Mouse (Mus musculus): Measurements from ENCODE around the gene Manbal. TPM values are rescaled to one million over a fixed set of nuclear protein-coding genes. Genes with fewer than 3 reads are reported as not detected.

The Manbal gene
- total and polyA plus RNA-seq, 3 experiments = 19.6 to 55.2 (median 20.6) TPM

DNA sequence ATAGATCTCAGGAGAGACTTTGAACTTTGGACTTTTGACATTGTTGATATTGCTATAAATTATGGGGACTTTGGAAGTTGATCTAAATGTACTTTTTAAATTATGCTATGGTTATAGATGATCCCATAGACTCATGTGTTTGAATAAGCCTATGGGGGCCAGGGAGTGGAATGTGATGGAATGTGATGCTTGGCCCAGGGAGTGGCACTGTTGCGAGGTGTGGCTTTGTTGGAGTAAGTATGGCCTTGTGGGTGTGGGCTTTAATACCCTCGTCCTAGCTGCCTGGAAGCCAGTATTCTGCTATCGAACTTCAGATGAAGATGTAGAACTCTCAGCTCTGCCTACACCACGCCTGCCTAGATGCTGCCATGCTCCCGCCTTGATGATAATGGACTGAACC lies 7.4 kb upstream of the Manbal start:
- peaks cover 16% of the 10 kb centered on the region for H3K4me1 ChIP-seq (ENCODE audit: insufficient read depth, low read depth, low read length)
- no peaks in the 10 kb centered on the region for H3K36me3 ChIP-seq (replicated peaks)
- H3K4me3 ChIP-seq (ENCODE audit: low read depth, low read length) = no peak overlapping the region
- H3K27me3 ChIP-seq (ENCODE audit: insufficient read depth, low read length) = peaks cover 21% of the 10 kb centered on the region
- DNase-seq (ENCODE audit: low spot score) = no peak
- H3K9me3 ChIP-seq (replicated peaks) = peaks cover 5% of the 10 kb centered on the region
- no peak for ATAC-seq (ENCODE audit: extremely low read depth, insufficient number of reproducible peaks, low FRiP score, poor library complexity, severe bottlenecking)
- TF ChIP-seq TAL1 (conservative IDR thresholded peaks at IDR 0.05; ENCODE audit: low read depth, low read length) = no peak
- no peak for TF ChIP-seq CTCF (IDR thresholded peaks at IDR 0.05; ENCODE audit: low read depth, low read length)
- TF ChIP-seq GATA2 (IDR thresholded peaks at IDR 0.05; ENCODE audit: borderline replicate concordance, low read depth, low read length) = no peak
- no peak for TF ChIP-seq GATA1 (IDR thresholded peaks at IDR 0.05; ENCODE audit: borderline replicate concordance, low read length)
- no peak for TF ChIP-seq POLR2AphosphoS5 (IDR thresholded peaks at IDR 0.05; ENCODE audit: insufficient replicate concordance, low read depth, low read length)

DNA sequence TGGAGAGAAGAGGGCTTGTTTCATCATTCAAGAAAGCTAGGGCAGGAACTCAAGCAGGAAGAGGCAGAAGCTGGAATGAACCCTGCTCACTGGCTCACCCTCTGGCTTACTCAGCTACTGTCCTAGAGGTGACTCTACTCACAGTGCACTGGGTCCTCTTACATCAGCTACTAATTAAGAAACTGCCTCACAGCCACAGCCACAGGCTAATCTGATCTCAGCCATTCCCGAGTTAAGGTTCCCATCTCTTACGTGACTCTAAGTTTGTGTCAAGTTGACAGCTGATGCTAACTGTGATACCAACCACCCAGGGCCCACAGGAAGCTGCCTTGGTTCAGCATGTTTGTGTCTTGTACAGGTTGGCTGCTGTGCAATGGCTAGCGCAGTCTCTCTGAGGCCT lies 4.4 kb upstream of the Manbal start:
- Histone ChIP-seq H3K36me3 (replicated peaks) (no peaks in the 10 kb centered on the region), H3K9me3 (replicated peaks) (no peaks in the 10 kb centered on the region), H3K4me3 (ENCODE audit: low read depth, low read length) (no peak overlapping the region), H3K4me1 (ENCODE audit: insufficient read depth, low read depth, low read length) (peaks cover 23% of the 10 kb centered on the region), H3K27me3 (ENCODE audit: insufficient read depth, low read length) (peaks cover 21% of the 10 kb centered on the region)
- TF ChIP-seq CTCF (IDR thresholded peaks at IDR 0.05; ENCODE audit: low read depth, low read length) (no peak), POLR2AphosphoS5 (IDR thresholded peaks at IDR 0.05; ENCODE audit: insufficient replicate concordance, low read depth, low read length) (no peak), GATA1 (IDR thresholded peaks at IDR 0.05; ENCODE audit: borderline replicate concordance, low read length) (no peak), GATA2 (IDR thresholded peaks at IDR 0.05; ENCODE audit: borderline replicate concordance, low read depth, low read length) (no peak), TAL1 (conservative IDR thresholded peaks at IDR 0.05; ENCODE audit: low read depth, low read length) (no peak)
- DNase-seq (ENCODE audit: low spot score) (no peak), ATAC-seq (ENCODE audit: extremely low read depth, insufficient number of reproducible peaks, low FRiP score, poor library complexity, severe bottlenecking) (no peak)

DNA sequence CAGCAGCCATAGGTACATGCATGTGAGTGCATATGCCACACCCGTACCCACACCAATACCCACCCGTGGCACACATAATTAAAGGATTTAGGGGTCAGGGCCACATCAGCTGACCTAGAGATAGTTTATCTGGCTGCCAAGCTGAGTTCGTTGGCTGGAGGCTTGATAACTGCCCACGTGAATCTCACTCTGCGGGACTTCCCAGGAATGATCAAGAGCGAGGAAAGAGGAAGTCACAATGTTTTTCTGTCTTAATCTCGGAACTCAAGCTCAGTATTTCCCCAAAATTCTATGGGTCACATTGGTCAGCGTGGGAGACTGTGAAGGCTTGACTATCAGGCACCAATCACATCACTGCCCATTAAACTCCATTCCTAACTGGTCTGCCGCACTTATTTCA lies 632 bp upstream of the Manbal start:
- H3K36me3 ChIP-seq (replicated peaks) = peaks cover 30% of the 10 kb centered on the region
- H3K27me3 ChIP-seq (ENCODE audit: insufficient read depth, low read length) = peaks cover 16% of the 10 kb centered on the region
- TF ChIP-seq POLR2AphosphoS5 (IDR thresholded peaks at IDR 0.05; ENCODE audit: insufficient replicate concordance, low read depth, low read length) (no peak), CTCF (IDR thresholded peaks at IDR 0.05; ENCODE audit: low read depth, low read length) (no peak), TAL1 (conservative IDR thresholded peaks at IDR 0.05; ENCODE audit: low read depth, low read length) (no peak), GATA2 (IDR thresholded peaks at IDR 0.05; ENCODE audit: borderline replicate concordance, low read depth, low read length) (no peak), GATA1 (IDR thresholded peaks at IDR 0.05; ENCODE audit: borderline replicate concordance, low read length) (no peak)
- DNase-seq (ENCODE audit: low spot score) (peak; percentile 36), ATAC-seq (ENCODE audit: extremely low read depth, insufficient number of reproducible peaks, low FRiP score, poor library complexity, severe bottlenecking) (peak; percentile 36; the same call in 1 of the 2 replicates)
- H3K4me1 ChIP-seq (ENCODE audit: insufficient read depth, low read depth, low read length) = peaks cover 36% of the 10 kb centered on the region
- H3K4me3 ChIP-seq (ENCODE audit: low read depth, low read length) = peak overlapping the region; percentile 90
- H3K9me3 ChIP-seq (replicated peaks) = no peaks in the 10 kb centered on the region

- Histone ChIP-seq H3K4me1 (ENCODE audit: insufficient read depth, low read depth, low read length) (peaks cover 27% of the 10 kb centered on the region), H3K9me3 (replicated peaks) (no peaks in the 10 kb centered on the region), H3K36me3 (replicated peaks) (peaks cover 43% of the 10 kb centered on the region), H3K4me3 (ENCODE audit: low read depth, low read length) (peak overlapping the region; percentile 90), H3K27me3 (ENCODE audit: insufficient read depth, low read length) (peaks cover 9% of the 10 kb centered on the region)
- ATAC-seq (ENCODE audit: extremely low read depth, insufficient number of reproducible peaks, low FRiP score, poor library complexity, severe bottlenecking) (0 out of 2 replicates have a peak, but pooled peaks have one; percentile 17), DNase-seq (ENCODE audit: low spot score) (peak; percentile 21)
- no peak for TF ChIP-seq GATA2 (IDR thresholded peaks at IDR 0.05; ENCODE audit: borderline replicate concordance, low read depth, low read length)
- no peak for TF ChIP-seq TAL1 (conservative IDR thresholded peaks at IDR 0.05; ENCODE audit: low read depth, low read length)
- no peak for TF ChIP-seq POLR2AphosphoS5 (IDR thresholded peaks at IDR 0.05; ENCODE audit: insufficient replicate concordance, low read depth, low read length)
- TF ChIP-seq GATA1 (IDR thresholded peaks at IDR 0.05; ENCODE audit: borderline replicate concordance, low read length) = no peak
- no peak for TF ChIP-seq CTCF (IDR thresholded peaks at IDR 0.05; ENCODE audit: low read depth, low read length)
These were observed 597 bp downstream of the Manbal start for GRCm38 (mm10) chr2:157367991-157368390.

DNA sequence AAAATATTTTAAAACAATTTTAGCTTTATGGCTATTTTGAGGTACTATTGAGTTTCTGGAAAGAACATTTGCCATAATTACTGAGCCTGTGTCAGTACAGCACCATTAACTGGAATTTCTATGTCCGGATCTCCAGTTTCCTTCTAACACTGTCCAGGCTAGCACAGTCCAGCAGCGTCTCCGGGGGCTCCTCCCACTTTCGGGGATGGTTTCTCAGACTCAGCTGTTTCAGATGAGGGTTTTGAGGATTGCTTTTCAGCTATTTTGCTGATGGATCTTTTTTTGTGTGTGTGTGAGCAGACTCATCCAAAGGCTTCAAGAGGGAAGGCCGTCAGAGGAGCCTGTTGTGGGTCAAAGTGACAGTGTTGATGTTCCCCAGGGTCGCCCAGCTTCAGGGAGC lies 4.3 kb downstream of the Manbal start:
- ATAC-seq (ENCODE audit: extremely low read depth, insufficient number of reproducible peaks, low FRiP score, poor library complexity, severe bottlenecking) = no peak
- peaks cover 6% of the 10 kb centered on the region for H3K9me3 ChIP-seq (replicated peaks)
- H3K4me3 ChIP-seq (ENCODE audit: low read depth, low read length) = no peak overlapping the region
- TF ChIP-seq POLR2AphosphoS5 (IDR thresholded peaks at IDR 0.05; ENCODE audit: insufficient replicate concordance, low read depth, low read length) (no peak), CTCF (IDR thresholded peaks at IDR 0.05; ENCODE audit: low read depth, low read length) (no peak), TAL1 (conservative IDR thresholded peaks at IDR 0.05; ENCODE audit: low read depth, low read length) (no peak), GATA2 (IDR thresholded peaks at IDR 0.05; ENCODE audit: borderline replicate concordance, low read depth, low read length) (no peak), GATA1 (IDR thresholded peaks at IDR 0.05; ENCODE audit: borderline replicate concordance, low read length) (no peak)
- DNase-seq (ENCODE audit: low spot score) = no peak
- peaks cover 73% of the 10 kb centered on the region for H3K36me3 ChIP-seq (replicated peaks)
- H3K4me1 ChIP-seq (ENCODE audit: insufficient read depth, low read depth, low read length) = peaks cover 28% of the 10 kb centered on the region
- H3K27me3 ChIP-seq (ENCODE audit: insufficient read depth, low read length) = no peaks in the 10 kb centered on the region

- ATAC-seq (ENCODE audit: extremely low read depth, insufficient number of reproducible peaks, low FRiP score, poor library complexity, severe bottlenecking) = no peak
- Histone ChIP-seq H3K36me3 (replicated peaks) (peaks cover 86% of the 10 kb centered on the region), H3K4me1 (ENCODE audit: insufficient read depth, low read depth, low read length) (peaks cover 18% of the 10 kb centered on the region), H3K9me3 (replicated peaks) (peaks cover 6% of the 10 kb centered on the region), H3K27me3 (ENCODE audit: insufficient read depth, low read length) (no peaks in the 10 kb centered on the region), H3K4me3 (ENCODE audit: low read depth, low read length) (no peak overlapping the region)
- DNase-seq (ENCODE audit: low spot score) = no peak
- TF ChIP-seq TAL1 (conservative IDR thresholded peaks at IDR 0.05; ENCODE audit: low read depth, low read length) (no peak), GATA2 (IDR thresholded peaks at IDR 0.05; ENCODE audit: borderline replicate concordance, low read depth, low read length) (no peak), CTCF (IDR thresholded peaks at IDR 0.05; ENCODE audit: low read depth, low read length) (no peak), GATA1 (IDR thresholded peaks at IDR 0.05; ENCODE audit: borderline replicate concordance, low read length) (no peak), POLR2AphosphoS5 (IDR thresholded peaks at IDR 0.05; ENCODE audit: insufficient replicate concordance, low read depth, low read length) (no peak)
These were observed 6.3 kb downstream of the Manbal start for GRCm38 (mm10) chr2:157373681-157374080.

Measured in G1E (cell line).